Mouse (Mus musculus): ENCODE data around the gene Atp2a2.

Atp2a2 gene

GRCm38 (mm10) chr5:122502077-122502941 is at the start of gene Atp2a2:
TSS of gene Atp2a2 (minus strand) at chr5:122502225.
- peak; percentile 96 for DNase-seq

GRCm38 (mm10) chr5:122550460-122550859 is 48.4 kb upstream of the Atp2a2 start:
- no peak for DNase-seq

GRCm38 (mm10) chr5:122548671-122549070 is 46.6 kb upstream of the Atp2a2 start:
- no peak for DNase-seq

GRCm38 (mm10) chr5:122547810-122548209 is 45.8 kb upstream of the Atp2a2 start:
- DNase-seq: no peak

GRCm38 (mm10) chr5:122547251-122547714 is 45.3 kb upstream of the Atp2a2 start:
- DNase-seq: peak; percentile 74 to 83

- no peak for DNase-seq
Observed at GRCm38 (mm10) chr5:122543392-122543791, 41.4 kb upstream of the Atp2a2 start.

GRCm38 (mm10) chr5:122541871-122542270 is 39.8 kb upstream of the Atp2a2 start:
- DNase-seq: no peak

- DNase-seq: no peak
Observed at GRCm38 (mm10) chr5:122538077-122538476, 36.1 kb upstream of the Atp2a2 start.

- DNase-seq: no peak
Observed at GRCm38 (mm10) chr5:122537654-122538053, 35.6 kb upstream of the Atp2a2 start.

- DNase-seq: peak; percentile 34 to 52
Observed at GRCm38 (mm10) chr5:122533884-122534283, 31.9 kb upstream of the Atp2a2 start.

- DNase-seq: no peak
Observed at GRCm38 (mm10) chr5:122529913-122530604, 28.0 kb upstream of the Atp2a2 start.

- peak; percentile 40 to 44 for DNase-seq
Observed at GRCm38 (mm10) chr5:122529316-122529715, 27.3 kb upstream of the Atp2a2 start.

- no peak for DNase-seq
Observed at GRCm38 (mm10) chr5:122528591-122528990, 26.6 kb upstream of the Atp2a2 start.

- no peak for DNase-seq
Observed at GRCm38 (mm10) chr5:122527761-122528160, 25.7 kb upstream of the Atp2a2 start.

GRCm38 (mm10) chr5:122526878-122527730 is 25.1 kb upstream of the Atp2a2 start:
- DNase-seq: no peak

GRCm38 (mm10) chr5:122526405-122526804 is 24.4 kb upstream of the Atp2a2 start:
- peak; percentile 58 to 66 for DNase-seq

GRCm38 (mm10) chr5:122525238-122525931 is 23.4 kb upstream of the Atp2a2 start:
- no peak for DNase-seq

GRCm38 (mm10) chr5:122524854-122525237 is 22.8 kb upstream of the Atp2a2 start:
- DNase-seq: no peak

GRCm38 (mm10) chr5:122524244-122524643 is 22.2 kb upstream of the Atp2a2 start:
- no peak for DNase-seq

GRCm38 (mm10) chr5:122521130-122521473 is 19.1 kb upstream of the Atp2a2 start:
- no peak for DNase-seq

GRCm38 (mm10) chr5:122520254-122521129 is 18.5 kb upstream of the Atp2a2 start:
- DNase-seq: no peak
